Mouse (Mus musculus) testis, adult 2 months (tissue): ENCODE data around the gene Dnajc12.

ENCODE experiments used
- CTCF ChIP-seq: fragments of 200-500 bp; IDR thresholded peaks from 2 replicates; pipeline ENCODE4 v1.5.1; 2012; ENCODE audit warnings: low read depth, mild to moderate bottlenecking, inconsistent platforms, low read length, moderate library complexity; ENCODE audit not compliant: control insufficient read depth, insufficient read depth, insufficient replicate concordance
- POLR2A ChIP-seq: fragments of 200-500 bp; IDR thresholded peaks from 2 replicates; pipeline ENCODE4 v1.6.1; 2012; ENCODE audit warnings: low read depth, mild to moderate bottlenecking, inconsistent platforms, low read length, moderate library complexity; ENCODE audit not compliant: control insufficient read depth

DNA sequence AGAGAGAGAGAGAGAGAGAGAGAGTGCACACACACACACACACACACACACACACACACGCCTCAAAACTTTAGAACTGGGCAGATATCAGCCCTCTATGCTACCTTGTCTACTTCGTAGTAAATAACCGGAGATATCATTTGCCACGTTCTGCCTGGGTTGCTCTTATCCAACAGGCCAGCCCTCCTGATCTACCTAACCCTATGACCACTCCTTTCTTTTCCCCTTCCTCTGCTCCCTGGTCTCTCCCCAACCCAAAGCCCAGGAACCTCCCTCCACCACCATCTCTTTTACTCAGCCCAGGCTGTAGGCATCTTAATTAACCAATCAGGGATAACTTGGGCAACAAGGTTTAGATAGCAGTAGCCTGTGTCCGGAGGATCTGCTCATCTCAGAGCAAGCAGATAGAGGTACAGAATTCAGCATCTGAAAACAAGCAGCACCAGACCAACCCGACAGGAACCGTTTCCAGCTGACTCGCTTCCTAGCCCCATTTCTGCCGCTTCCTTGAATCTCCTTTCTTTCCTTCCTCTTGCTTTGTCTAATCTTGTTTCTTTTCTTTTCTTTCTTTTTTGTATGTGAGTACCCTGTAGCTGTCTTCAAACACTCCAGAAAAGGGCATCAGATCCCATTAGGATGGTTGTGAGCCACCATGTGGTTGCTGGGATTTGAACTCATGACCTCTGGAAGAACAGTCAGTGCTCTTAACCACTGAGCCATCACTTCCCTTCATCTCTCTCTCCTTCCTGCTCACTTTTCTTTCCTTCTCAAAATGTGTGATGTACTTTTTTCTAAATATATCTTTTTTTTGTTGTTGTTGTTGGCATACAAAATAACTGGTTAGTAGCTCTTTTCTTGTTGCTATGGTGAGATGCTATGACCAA, 41.6 kb downstream of the Dnajc12 start:
- TF ChIP-seq POLR2A (no peak), CTCF (no peak)
